Mouse (Mus musculus) heart, adult 9 months (tissue): ENCODE results near the gene Hsd17b3.

ENCODE experiments used
- DNase-seq, 2 experiments: peaks; one replicate each; pipeline ENCODE4 v3.0.0; 2022; ENCODE audit warnings: low spot score in 2 of 2

Gene Hsd17b3

DNA sequence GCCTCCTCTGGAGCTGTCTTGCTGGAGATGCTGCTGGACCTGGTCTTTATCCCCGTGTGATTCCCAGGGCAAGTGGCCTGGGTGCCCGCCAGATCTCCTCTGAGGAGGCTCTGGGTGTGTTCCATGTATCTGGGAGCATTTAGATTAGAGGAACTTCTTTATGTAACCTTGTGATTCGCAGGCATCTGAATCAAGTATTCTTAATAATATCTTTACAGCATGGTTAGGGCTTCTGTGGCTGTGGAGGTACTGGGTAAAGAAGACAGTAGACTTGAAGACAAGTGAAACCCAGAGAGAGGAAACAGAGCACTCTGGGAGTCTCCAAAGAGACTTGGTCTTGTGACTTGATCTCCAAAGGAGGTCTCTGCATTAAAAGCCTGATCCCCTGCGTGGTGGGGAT lies at the start of gene Hsd17b3:
Gene Hsd17b3, minus strand, starts transcription at position 101 of the 400 bp plus-strand sequence.
- DNase-seq, result no peak

DNA sequence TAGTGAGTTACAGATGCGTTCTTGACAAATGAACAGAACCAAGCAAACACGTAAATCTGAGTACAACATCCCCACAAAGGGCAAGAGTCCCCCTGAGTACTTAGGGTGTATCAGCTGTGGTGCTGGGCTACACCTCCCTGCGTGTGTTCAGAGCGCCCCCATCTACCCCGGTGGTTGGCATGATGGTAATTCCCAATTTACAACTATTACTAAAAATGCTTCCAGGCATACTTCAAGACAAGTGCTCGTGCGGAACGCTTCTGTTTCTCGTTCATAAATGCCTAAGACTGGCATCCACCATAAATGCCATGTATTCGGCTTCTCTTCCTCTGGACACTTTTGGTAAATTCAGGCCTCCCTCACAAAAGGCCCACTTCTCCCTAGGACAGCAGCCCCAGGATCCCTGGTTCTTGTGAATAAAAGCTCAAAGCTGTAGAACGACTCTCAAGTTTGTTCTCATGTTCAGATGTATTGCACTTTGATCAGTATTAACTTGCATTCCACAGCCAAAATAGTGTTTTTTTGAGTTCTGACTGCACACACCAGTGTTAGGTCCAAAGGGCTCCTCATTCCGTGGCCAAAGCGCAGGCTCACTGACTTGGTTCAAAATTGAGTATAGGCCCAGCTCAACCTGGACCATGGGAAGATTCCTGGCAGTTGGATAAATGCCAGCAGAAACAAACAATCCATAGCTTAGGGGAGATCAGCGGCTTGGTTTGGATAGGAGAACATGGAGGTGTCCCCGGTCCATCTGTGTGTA lies 40.8 kb upstream of the Hsd17b3 start:
- peak; percentile 38 to 52 for DNase-seq

DNA sequence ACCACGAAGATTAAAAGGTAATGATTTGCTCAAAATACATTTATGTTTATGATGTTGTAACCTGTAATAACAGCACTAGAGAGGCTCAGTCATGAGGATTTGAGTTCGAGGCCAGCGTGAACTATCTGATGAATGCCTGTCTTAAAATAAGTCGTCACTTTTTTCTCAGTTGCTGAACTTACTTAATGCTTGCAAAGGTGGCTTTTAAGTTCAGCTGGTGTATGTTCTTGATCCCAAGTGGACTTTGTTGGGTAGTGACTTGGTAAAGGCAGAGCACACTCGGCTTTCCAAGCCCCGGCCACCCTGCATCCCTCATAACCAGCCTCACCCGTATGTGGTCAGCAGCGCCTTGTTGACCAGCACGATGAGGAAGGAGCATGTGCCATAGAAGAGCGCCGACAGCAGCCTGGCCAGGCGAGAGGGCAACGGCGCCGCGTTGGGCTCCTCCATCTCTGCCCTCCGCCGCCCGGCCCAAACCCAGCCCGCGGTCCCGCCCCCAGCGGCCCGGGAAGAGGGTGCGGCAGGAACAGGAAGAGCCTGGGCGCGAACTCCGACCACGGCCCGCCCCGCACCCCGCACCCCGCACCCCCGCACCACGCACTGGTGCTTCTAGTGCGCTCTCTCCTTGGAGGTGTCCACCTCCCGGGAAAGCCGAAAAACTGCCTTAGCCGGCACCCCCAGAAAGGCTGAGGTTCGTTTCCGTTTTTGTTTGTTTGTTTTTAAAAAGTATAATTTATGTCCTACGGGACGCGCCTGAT lies 40.0 kb upstream of the Hsd17b3 start, which contains the start of gene Slc35d2:
Gene Slc35d2, minus strand, starts transcription at position 511 of the 758 bp plus-strand sequence.
- DNase-seq, result peak; percentile 68 to 73

GRCm38 (mm10) chr13:64126316-64126715 lies 37.3 kb upstream of the Hsd17b3 start:
- DNase-seq, result no peak

DNA sequence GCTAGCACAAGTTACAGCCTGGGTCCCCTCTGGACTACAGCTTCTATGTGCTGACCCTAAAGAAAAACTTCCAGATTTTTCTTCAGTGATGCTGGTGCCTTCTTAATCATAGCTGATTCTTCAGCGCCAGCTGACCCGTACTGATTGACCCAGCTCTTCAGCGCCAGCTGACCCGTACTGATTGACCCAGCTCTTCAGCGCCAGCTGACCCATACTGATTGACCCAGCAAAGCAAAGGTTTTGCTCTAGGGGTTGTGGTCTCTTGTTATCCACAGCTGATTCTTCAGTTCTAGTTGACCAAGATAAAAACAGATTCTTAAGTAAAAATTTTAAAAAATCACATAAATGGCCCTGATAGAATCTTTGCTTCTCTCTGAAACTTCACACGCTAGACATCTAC lies 35.9 kb upstream of the Hsd17b3 start:
- DNase-seq, result no peak

DNA sequence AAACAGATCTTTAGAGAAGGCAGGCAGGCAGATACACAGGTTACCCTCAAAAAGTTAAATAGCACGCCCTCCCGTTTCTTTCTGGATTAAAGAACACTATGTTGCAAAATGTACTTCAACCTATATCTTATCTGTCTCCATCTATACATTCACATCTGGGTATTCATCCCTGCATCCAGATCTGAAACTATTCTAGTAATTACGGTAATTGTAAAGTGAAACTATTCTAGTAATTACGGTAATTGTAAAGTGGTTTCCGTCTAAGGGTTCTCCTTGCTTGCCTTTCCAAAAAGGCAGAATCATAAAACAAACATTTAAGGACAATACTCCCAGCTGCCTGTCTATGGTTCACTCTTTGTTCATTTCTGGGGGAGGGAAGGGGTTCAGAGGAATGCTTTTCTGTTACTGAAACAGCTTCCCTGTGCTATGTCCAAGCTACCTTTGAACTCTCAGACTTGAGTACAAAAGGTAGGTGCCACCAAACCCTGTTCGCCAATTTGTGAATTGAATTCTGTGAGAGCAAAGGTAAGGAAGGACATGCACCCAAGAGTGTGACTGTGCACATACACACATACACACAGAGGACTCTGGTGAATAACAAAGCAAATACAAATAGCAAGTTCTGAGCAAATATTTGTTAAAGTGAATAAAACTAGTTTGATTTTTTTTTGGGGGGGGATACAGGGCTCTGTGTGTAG lies 34.6 kb upstream of the Hsd17b3 start:
- DNase-seq, result no peak

DNA sequence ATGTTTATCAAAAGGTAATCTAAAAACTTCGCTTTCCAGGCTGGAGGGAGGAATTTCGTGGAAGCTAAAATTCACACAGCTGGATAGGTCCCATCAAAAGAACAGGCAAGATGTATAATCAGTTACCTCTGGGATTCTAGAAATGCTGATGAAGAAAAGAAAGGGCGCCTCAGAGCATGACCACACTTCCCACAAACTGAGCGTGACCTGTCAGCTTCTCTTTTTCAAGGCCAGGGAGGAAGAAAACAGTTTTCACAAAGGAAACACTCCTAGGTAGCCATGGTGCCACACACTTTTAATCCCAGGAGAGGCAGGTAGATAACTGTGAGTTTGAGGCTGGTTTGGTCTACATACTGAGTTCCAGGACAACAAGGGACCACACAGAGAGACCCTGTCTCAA lies 31.7 kb upstream of the Hsd17b3 start:
- DNase-seq, result no peak

DNA sequence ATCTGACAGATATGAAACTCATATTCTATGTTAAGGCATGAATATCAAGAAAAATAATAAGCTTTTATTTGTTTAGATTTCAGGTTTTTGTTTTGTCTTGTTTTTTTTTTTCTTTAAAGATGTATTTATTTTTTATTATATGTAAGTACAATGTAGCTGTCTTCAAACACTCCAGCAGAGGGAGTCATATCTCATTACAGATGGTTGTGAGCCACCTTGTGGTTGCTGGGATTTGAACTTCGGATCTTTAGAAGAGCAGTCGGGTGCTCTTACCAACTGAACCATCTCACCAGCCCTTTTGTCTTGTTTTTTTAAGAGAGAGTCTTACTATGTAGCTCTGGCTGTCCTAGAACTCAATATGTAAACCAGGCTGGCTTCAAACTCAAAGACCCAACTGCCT lies 28.4 kb upstream of the Hsd17b3 start:
- no peak for DNase-seq

- no peak for DNase-seq
Measured at GRCm38 (mm10) chr13:64110421-64110820, 21.4 kb upstream of the Hsd17b3 start.

DNA sequence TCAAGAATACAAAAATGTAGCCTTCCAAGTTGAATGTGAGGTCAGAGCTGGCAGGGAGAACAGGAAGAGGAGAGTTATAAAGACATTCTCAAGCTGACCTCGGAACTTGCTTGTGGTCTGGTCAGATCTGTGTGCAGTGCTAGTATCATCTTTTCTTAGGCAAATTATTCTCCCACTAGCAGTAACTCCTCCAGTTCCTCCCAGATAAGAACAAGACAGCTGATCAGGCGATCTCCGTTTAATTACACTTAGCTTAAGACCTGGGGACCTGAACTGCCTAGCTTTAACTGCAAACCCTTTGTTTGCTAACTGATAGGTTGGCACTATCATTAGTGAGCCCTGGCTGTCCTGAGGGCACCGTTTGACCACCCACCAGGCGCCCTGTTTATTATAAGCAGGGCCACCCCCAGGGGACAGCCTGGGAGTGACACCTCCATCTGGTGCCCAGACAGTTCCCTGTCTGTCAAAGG lies 19.4 kb upstream of the Hsd17b3 start:
- no peak for DNase-seq

GRCm38 (mm10) chr13:64107535-64107934 lies 18.5 kb upstream of the Hsd17b3 start:
- no peak for DNase-seq

- no peak for DNase-seq
Measured at GRCm38 (mm10) chr13:64107105-64107504, 18.1 kb upstream of the Hsd17b3 start.

DNA sequence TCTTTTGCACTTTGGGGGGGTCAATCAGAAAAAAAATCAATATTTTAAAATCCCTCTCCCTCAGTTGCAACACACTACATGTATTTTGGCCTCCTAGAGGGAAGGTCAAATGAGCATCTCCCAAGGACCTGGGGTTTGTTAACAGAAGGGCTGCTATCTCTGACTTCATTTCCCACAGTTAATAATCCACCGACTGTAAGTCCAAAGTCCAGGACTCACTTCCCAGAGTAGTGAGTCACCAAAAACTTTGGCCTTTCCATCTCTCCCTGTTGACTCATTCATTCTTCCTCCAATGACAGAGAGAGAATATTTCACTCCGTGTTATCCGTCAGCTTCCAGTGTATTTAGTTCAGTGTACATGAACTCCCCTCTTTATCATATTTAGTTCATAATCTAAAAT lies 16.7 kb upstream of the Hsd17b3 start:
- no peak for DNase-seq

- DNase-seq, result peak; percentile 33 to 39
Measured at GRCm38 (mm10) chr13:64100186-64100585, 11.2 kb upstream of the Hsd17b3 start.

DNA sequence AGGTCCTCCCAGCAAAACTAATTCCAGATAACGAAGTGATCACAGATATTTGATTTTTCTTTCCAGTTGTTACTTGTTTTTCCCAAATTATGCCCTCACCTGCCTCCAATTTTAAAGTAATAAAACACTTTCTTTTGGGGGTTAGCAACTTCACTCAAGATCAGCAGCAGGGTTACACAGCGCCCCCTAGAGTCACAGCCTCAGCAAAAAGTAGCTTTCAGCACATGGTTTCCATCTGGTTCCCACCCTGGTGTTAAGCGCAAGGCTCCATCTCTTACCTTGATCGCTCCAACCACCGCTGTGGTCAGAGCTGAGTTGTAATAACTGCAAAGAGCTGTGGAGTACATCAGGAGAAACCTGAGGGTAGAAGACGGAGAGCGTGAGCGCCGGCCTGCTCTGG lies 10.0 kb upstream of the Hsd17b3 start:
- DNase-seq, result no peak

DNA sequence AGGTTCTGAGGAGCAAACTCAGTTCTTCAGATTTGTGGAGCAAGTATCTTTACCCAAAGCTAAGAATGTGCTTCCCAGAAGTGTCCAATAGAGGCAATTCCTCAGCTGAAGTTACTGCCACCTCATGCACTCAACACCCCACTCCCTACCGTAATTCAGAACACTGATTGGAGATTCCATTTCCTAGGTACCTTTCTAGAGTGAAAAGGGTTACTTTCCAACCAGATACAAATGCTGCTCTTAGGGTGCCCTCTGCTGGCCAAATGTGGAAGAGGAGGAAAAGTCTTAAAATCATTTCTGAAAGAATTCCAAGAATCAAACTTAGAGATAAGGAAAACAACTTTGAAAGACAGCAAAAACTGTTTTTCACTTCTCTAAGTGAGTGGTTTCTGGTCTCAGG lies 4.3 kb upstream of the Hsd17b3 start:
- DNase-seq, result peak in 1 of 2 experiments; percentile 50

DNA sequence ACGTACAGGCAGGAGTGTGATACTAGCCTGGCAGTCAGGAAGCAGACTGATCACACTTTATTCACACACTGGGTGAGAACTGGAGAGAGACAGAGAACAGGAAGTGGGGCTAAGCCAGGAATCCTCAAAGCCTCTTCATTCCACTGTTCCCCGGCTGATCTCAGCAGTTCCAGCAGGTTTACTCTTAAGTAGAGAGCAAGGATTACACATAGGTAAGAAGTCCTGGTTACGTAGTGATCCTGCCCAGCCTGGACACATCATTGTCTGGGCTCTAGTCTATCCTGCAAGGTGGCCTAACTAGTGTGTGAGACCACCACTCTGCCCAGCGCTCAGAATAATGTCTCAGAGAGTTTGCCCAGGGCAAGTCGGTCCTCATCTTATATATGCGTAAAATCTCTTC lies 3.7 kb upstream of the Hsd17b3 start:
- no peak for DNase-seq

GRCm38 (mm10) chr13:64092141-64092540 lies 3.1 kb upstream of the Hsd17b3 start:
- no peak for DNase-seq

GRCm38 (mm10) chr13:64091006-64091405 lies 2.0 kb upstream of the Hsd17b3 start:
- DNase-seq, result no peak

GRCm38 (mm10) chr13:64090278-64090677 lies 1.2 kb upstream of the Hsd17b3 start:
- no peak for DNase-seq

- no peak for DNase-seq
Measured at GRCm38 (mm10) chr13:64088057-64088456, 973 bp downstream of the Hsd17b3 start.

DNA sequence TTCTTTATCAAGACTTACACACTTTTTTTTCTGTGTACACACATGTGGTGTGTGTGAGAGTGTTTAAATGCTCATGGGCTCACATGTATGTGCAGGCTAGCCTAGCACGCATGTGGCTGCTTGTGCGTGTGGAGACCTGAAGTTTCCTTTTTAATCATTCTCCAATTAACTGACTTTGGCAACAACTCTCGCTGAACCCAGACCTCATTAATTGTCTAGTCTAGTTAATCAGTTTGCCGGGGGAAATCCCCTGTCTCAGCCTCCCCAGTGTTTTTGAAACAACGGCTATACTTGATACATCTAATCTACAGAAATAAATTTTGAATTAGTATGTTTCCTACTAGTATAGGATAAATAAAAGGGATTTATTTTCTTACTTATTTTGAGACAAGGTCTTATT lies 3.0 kb downstream of the Hsd17b3 start:
- DNase-seq, result no peak
